Mouse (Mus musculus) neural tube, embryonic 10.5 days (tissue): ENCODE measurements around the gene Ifnk.

ENCODE experiments used
- DNase-seq: peaks from one replicate; pipeline ENCODE4 v3.0.0-alpha.2; 2017; ENCODE audit warnings: low spot score; ENCODE audit errors: extremely low spot score

Gene Ifnk

DNA sequence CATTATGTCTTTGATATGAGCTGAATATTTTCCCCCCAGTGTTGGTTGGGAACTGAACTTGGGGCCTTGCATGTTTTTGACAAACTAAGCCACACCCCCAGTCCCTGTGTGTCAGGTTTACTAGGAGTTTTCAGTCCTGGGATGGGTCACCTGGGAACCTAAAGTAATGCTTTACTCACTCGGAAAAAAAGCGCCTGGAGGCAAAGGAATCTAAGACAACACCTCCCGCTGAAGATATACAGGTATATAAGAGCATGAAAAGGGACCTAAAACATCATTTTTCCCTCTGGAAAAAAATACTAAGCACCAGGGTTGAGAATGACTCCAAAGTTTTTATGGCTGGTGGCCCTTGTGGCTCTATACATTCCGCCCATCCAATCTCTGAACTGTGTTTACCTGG lies at the start of gene Ifnk:
Ifnk (plus strand) TSS at position 301 of the 400 bp plus-strand sequence.
- DNase-seq = no peak

DNA sequence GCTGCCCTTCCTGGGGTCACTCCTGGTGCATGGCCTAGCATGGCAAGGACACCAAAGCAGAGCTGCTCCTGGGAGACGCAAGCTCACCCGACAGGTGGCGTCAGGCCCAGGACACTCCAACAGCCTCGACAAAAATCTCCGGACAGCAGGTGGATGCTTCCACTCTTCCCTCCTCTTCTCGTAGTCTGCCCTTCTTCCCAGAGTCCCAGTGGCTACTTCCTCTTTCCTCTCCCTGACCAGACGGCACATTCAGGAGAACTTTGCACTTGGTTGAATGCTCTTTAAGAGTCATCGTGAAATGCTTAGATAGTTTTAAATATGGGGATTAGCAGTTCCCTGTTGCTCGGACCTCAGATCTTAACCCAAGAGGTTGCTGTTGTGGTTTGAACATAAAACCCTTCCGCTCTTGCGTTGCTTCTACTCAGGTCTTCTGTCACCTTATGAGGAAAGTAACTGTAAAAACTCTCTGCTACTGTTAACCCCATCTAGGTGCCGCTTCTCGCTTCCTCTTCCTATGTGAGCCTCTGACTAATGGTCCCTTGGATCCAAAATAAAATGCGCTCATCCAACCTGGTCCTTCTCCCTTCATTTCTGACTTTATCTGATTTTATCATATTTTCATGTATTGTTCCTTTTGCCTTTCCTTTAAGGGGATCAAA lies 46.6 kb upstream of the Ifnk start:
- DNase-seq = no peak

DNA sequence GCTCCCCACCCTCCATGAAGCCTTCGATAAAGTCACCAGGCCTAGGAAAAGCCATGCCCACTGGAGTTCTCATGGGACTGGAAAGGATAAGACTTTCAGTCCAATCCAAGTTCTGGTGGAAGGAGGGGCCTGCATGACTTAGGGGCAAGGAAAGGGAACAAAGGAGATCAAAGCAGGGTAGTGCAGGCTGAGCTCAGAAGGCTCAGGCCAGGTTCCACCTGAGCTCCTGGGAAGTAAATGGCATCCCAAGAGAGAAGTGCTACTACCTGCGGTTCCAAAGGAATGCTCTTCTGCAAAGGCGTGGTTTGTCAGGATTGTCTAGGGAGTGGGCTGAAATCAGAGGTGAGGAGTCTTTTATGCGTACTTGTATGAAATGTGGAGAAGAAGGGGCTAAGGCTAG lies 39.4 kb upstream of the Ifnk start:
- no peak for DNase-seq

DNA sequence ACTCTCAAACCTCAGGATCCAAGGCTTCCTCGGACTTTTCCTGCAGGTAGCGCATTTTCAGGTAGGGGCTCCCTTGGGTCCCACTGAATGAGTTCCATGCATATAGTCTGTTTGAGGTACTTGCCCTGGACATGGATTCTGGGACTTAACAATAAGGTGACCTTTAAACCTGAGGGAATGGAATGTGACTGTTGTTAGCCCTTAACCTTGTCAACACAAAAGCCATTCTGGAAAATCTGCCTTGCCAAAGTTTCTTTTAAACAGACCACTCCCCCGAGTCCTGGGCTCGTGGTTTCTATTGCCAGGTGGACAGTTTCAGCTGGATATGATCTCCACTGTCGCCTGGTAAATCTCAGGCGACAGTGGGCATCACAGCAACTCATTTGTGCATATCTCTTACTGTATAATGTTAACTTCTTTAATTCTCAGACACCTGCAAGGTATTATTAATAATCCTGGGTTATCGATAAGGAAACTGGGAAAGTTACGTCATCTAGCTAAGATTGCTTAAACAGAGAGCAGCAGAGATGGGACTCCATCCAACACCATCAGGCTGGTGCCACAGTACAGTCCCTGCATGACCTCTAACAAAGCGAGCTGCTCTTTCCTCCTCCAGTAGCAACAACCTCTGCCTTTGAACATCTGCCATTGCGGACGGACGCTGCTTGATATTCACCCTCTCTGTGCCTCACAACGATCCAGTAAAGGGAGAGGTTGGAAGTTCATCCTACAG lies 38.2 kb upstream of the Ifnk start:
- DNase-seq = no peak

DNA sequence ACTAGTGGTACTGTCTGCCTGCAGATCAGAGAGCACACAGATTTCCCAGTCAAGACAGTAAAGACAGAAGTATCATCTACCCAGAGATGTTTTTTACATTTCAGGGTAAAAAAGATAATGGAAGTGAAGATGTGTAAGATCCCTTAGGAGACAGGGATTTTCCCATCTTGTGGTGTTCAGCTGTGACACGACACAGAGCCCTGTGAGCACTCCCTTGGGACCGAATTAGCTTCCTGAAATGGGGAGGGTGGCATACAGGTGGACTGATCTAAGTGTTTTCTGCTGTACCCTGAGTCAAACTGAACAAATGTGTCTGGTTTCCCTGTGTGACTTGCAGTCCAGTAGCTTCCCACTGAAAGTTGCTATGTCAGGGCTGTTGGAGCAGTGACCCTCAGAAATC lies 36.9 kb upstream of the Ifnk start:
- DNase-seq = no peak

DNA sequence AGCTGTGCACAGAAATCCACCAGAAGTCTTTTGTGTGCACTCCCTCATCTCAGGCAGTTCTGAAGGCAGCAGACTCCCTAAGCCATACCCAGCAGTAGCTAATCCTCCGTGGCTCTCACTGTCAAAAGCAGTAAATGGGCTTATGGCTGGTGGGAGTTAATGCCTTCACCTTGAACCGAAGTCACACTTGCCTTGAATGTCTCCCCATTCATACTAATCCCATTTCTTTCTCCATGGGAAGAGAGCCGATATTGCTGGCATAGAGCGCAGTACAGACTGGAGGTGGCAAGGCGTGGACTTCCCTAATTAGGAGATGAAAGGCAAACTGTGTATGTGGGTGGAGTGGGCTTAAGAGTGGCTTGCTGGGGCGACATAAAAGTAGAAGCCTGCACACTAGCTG lies 35.9 kb upstream of the Ifnk start:
- no peak for DNase-seq

DNA sequence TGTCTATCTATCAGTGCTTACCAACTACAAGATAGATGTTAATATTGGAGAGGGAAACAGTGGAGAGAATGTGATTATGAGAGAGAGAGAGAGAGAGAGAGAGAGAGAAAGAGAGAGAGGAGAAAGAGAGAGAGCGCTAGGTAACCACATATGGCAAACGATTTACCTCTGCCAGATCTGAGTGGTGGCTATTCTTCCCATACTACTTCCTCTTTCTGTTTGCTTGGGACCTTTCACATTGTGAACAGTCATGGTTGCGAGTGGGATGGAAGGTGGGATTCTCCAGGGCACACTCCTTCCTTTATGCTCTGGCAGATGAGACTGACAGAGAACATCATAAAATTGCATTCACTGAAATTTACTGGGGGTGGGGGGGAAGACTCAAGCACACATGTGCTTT lies 34.7 kb upstream of the Ifnk start:
- DNase-seq = no peak

DNA sequence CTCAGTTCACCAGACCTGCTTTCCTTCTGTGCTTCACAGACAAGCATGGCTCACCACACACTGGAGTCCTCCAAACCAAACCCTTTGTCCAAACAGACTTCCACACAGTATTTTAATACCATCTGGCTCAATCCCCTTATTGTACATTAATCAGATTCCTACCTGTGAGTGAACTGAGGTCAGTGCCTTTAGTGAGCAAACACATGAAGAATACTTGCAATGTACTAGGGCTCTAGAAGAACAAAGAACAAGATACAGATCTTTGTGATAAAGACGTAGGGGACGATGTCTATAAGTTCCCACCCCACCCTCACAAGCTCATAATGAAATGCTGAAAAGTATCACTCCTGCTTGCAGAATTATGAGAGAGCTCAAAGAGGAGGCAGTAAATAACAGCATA lies 33.0 kb upstream of the Ifnk start:
- no peak for DNase-seq

DNA sequence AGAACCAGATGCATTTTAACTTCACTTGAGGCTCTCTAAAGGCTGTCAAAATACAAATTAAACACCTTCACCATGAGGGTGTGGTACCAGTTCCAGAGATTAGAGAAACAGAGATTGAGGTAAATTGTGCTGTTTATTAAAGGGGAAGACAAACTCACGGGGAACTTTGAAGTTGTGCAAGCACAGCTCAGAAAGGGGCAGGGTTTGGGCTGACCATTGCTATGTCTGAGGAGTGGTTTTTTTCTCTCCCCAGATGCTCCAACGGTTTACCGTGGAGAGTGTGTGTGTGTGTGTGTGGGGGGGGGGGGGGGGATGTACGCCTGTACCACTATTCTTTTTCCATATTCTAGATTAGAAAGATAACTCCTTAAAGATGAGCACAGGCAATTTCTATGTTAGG lies 31.7 kb upstream of the Ifnk start:
- no peak for DNase-seq

DNA sequence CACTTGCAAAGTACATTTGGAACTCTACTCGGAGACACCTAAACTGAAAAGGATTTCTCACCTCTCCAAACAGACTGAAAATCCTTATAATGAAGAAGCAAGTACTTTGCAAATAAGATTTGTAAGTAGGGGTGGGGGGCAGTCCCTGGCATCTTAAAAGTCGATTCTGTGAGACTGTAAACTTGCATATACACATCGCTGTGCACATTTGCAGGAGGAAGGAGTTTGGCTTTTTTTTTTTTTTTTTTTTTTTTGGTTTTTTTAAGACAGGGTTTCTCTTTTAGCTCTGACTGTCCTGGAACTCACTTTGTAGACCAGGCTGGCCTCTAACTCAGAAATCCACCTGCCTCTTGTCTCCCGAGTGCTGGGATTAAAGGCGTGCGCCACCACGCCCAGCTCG lies 31.3 kb upstream of the Ifnk start:
- DNase-seq = no peak

DNA sequence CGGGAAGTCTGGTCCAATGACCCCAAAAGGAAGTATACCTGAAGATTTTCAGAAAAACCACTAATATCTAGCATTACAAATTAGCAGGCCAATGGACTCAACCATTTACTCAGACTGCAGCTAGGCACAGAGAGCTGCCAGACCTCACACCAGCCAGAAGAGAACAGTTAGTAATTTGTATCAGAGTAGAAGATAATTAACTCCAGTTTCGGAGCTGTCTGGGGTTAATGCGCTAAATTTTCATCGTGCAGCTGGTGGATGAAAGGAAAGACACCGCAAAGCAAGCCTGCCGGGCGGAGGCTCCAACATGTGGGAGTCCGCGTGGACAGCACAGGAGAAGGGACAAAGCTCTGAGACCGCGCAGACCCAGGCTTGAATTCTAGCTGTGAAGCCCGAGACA lies 30.8 kb upstream of the Ifnk start:
- DNase-seq = no peak

DNA sequence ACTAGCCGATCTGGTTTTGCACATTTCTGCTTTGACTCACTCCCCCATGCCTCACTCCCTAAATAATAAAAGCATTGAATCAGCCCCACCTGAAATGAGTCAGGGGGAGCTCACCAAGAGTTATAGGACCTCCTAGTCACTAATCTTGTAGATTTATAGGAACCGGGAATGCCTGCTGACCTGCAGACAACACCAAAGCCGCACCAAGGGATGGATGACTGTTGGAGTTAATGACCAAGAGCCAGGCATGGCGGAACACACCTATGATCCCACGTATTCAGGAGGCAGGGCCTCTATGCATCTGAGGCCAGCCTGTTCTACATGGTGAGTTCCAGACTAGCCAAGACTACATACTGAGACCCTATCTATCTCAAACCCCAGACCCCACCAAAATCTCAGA lies 28.8 kb upstream of the Ifnk start:
- no peak for DNase-seq

DNA sequence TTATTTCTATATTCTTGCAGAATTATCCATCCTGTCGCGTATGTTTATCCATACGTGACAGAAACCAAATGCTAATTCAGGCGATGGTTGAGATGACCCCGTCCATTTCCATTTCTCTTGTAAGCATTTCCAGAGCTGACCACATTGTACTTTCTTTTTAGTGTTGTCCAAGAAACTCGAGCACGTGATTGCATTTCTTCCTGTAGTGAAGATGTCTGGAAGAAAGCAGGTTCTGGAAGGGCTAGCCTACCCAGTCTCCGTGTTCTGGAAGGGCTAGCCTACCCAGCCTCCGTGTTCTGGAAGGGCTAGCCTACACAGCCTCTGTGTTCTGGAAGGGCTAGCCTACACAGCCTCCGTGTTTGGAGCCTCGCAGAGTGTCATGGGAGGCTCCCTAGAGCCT lies 27.8 kb upstream of the Ifnk start:
- no peak for DNase-seq

DNA sequence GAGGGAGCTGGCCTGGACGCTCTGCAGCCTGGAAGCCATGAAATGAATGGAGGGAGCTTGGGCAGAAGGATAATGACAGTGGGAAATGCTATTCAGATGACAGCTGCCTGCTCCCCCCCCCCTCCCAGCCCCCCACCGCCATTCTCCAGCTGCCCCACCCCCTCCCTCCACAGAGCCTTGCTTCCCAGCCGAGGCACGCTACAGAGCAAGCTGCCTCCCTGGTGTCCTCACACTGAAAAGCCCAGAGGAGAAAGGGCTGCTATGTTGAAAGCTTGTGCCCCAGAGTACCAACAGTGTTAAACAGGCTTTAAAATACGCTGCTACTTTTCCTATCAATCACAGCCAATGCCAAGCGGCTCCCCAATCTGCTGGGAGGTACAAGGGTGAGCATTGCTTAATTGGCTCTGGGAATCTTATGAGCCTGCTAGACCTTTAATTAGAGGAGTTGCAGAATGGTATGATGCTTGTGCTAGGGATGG lies 26.5 kb upstream of the Ifnk start:
- DNase-seq = peak; percentile 57

DNA sequence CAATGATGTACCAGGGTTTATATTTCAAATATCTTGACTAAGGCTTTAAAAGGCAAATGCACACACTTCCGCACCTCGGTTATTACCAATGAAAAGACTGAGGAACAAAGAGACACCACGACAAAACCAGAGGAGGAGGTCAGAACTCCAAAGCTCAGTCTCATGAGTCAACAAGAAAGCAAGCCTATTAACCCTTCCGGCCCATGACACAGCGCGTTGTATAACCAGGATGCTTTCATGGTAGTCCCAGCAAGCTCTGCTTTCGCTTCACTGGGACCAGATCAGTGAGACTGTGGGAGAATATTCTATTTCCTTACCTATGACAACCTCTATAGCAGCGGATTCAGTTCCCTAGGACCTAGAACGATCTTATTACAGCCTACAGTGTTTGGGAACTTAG lies 25.1 kb upstream of the Ifnk start:
- no peak for DNase-seq

DNA sequence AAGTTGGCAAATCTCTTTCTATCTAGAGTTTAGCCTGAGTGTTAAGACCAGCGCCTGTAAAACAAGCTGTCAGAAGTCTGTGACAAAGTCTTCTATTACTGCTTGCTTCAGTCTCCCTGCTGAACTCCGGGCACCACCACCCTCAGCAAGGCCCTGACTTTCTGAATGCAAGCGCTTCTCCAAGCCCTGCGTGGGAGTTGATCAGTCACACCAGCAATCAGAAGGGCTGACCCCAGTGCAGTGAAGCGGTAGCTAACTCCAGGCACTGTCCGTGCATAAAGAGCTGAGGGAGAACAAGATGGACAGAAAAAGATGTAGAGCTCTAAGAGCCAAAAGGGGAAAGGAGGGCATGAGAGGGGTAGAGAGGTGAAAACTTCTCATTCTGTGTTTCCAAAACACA lies 24.1 kb upstream of the Ifnk start:
- DNase-seq = no peak

DNA sequence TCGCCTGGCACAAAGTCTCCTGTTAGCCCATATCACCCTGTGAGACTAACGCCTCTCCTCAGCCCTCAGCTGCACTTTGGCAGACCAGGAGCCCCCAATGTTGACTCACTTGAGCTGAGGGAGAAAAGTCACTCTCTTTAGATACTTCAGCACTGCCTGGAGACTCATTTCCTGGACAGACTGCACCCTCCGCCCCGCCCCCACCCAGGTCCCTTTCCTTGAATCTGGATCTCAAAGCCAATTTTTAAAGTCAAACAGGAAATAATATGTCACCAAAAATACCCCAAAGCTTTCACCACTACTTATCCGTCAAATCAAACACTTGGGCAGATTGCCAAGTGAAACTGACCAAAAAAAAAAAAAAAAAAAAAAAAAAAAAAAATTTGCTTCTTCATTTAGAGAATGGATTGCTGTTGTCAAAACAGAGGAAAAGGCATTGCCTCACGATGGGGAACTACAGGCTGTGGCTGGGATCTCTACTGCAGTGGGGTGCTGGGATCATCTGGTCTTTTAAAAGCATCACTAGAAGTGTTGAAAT lies 21.4 kb upstream of the Ifnk start:
- DNase-seq = no peak

DNA sequence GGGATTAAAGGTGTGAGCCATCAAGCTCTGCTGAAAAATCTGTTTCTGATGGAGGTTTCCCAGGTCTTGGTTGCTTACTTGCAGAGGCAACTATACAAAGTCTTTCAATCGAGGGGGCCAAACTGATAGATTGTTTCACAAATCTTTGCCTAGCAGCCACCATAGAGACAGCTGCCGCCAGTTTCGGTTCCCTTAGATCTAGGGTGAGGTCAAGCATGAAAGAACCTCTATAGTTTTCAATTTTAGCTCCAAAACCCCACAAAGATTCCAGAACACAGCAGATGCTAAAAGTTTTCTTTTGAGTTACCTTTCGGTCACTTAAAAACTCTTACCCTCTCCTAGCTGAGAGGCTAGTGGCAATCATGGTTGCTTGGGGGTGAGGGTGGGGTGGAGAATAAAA lies 20.3 kb upstream of the Ifnk start:
- no peak for DNase-seq

DNA sequence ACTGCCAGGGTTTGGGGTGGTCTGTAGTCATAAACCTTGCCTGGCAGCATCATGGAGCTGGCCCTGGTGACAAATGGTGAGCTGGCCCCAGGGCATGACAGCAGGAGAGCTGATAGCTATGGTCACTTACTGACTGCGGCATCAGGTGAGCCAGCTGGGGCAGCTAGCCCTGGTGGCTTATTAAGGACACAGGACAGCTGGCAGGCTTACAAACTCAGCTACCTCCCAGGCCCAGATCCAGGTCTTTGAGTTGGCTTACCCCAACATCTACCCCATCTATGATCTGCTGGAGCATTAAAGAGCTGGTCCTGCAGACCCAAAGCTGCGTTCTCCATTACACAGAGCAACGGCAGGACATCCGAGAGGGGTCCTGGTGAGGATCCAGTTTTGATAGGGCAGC lies 18.4 kb upstream of the Ifnk start:
- no peak for DNase-seq

DNA sequence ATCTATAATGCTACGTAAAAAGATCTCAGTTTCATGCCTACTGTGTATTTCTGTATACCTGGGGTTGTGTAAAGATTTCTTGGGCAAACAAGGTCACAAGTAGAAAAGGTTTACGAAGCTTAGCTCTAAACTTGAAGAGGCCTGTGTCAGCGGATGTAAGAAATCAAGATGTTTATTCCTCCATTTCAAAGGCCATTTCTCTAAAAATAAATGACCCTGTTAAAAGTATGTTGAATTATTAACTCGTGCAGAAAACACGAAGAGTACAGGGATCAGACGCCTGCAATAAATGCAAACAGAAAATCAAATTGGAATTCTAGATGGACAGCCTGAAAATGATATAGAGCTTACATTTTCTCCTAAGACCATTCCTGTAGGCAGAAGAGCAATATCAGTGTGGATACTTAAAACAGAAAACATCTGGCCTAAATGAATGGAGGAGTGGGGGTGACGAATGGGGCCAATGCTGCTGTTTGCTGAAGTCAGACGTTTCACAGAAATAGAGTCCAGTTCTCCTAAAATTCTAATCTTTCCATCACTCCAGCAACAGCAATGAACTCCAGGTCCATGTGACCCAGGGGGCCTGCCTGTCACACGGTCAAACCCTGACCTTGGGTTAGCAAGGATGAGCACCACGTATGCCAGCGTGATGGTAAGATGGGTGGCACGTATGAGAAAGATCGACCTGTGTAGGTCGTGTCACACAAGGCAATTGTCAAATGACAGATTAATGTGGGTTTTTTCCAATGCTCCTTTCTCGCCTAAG lies 16.8 kb upstream of the Ifnk start:
- no peak for DNase-seq

DNA sequence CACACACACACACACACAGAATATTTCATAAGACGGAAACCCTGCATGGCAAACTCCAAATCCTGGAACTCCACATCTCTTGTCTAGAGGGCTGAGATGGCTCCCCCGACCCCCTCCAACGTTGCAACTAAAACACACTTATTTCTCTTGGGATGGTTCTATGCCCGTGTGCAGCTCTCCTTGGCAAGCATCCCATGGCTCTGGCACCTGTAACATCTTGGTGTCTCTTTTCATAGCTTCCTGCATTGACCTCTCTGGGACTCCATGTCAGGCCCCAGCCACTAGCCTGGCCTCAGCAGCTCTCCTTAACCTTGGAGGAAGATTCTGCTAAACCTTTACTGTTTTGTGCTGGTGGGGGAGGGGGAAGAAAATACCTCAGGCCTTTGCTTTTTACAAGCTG lies 16.1 kb upstream of the Ifnk start:
- no peak for DNase-seq

DNA sequence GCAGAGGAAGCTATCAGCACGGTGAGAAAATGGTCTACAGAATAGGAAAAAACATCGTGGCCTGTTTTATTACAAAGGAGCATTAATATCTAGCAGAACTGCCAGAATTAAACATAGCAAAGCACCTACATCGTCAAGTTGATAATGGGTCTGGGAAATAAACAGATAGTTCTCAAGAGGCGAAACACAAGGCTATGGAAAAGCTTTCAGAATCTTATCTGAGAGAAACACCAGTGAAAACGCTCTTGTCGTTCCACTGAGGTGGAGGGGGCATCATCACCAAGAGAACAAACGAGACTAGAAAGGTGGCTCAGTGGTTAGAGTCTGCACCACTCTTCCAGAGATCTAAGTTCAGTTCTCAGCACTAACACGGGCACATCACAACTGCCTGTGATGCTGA lies 14.9 kb upstream of the Ifnk start:
- no peak for DNase-seq
